Mouse (Mus musculus): ENCODE results near the gene Rps17.

The Rps17 gene

GRCm38 (mm10) chr7:81331851-81332250 is 13.2 kb downstream of the Rps17 start:
- DNase-seq (ENCODE audit: low spot score in 2 of 2): no peak

GRCm38 (mm10) chr7:81330767-81331166 is 14.3 kb downstream of the Rps17 start:
- no peak for DNase-seq (ENCODE audit: low spot score in 2 of 2)

- no peak for DNase-seq (ENCODE audit: low spot score in 2 of 2)
These were observed 17.4 kb downstream of the Rps17 start for GRCm38 (mm10) chr7:81327661-81328060.

DNA sequence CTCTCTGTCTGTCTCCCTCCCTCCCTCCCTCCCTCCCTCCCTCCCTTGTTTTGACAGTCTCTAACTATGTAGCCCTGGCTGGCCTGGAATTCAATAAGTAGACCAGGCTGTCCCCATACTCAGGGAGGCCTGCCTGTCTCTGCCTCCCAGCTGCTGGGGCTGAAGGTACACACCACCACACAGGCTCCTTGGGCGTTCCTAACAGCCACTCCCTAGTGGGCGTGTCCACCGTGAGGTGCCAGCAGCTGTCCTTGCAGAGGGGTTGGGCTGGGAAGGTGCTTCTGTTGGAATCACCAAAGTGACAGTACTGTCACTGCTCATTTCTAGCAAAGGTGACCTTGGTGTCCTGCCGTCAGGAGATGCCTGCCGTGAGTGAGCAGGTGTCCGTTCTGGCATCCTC is 18.2 kb downstream of the Rps17 start:
- no peak for DNase-seq (ENCODE audit: low spot score in 2 of 2)

DNA sequence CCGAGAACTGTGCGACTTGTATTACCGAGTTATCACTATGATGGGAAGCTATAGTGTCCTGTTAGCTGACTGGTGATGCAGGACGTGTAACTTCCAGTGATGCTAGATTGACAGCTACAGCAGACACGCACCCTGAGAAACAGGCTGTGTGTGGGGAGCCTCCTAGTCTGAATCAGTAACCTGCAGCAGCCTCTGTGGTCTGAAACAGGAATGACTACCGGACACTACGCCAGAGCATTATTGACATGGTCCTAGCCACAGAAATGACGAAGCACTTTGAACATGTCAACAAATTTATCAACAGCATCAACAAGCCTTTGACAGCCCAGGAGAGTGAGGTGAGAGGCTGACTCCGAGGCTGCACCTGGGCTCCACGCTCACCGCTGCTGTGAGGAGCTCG is 19.0 kb downstream of the Rps17 start:
- DNase-seq (ENCODE audit: low spot score in 2 of 2): no peak

GRCm38 (mm10) chr7:81321776-81322175 is 23.3 kb downstream of the Rps17 start:
- DNase-seq (ENCODE audit: low spot score in 2 of 2): no peak

DNA sequence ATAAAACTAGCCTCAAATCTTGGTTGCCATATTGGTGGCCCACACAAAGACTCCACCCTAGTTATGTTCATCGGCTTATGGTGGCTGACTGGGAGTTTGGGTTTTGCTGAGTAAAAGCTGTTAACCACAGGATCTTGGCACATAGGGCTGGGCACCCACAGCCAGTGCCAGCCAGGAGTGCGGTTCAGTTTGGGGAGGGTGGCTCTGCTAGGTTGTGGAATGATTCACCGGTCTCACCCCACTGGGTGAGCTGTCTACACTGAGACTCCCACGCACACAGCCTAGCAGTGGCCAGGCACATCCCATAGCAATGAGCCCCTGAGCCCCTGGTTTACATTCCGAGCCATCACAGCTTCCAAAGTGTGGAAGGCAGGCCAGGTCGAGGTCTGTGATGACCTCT is 25.3 kb downstream of the Rps17 start:
- DNase-seq (ENCODE audit: low spot score in 2 of 2): no peak

- no peak for DNase-seq (ENCODE audit: low spot score in 2 of 2)
These were observed 29.5 kb downstream of the Rps17 start for GRCm38 (mm10) chr7:81315583-81315982.

DNA sequence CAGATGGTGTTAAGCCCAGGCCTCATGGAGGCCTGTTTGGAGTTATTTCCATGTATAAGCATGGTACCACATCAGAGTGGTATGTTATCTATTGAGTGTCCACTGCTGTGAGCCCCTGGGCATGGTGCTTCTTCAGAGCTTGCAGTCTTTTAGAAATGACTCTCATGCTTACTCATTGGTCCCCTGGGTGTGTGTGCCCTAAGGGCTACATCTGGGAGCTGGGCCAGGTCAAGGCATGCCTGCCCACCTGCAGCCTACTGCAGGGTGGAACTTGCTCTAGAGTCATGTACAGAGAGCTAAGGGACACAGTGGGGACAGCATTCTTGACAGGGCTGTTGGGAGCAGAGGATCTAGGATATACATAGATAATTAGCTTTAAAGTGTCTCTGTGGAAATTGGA is 33.5 kb downstream of the Rps17 start:
- DNase-seq (ENCODE audit: low spot score in 2 of 2): no peak

DNA sequence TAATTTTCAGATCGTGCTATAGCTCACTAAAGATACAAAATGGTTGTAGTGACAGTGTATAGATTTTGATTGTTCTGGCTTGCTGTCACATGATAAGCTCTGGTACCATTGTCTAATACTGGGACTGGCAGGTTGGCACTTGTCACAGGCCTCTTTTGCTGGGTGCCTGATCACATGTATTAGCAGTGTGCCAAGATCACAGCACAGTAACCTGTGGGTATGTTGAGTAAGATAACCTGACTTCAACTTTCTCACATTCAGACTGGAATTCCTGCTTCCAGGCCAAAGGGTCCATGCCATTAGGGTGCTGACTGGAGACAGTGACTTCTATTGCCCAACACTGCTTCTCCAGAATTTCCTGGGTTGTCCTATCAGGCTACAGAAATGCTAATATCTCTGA is 33.9 kb downstream of the Rps17 start:
- DNase-seq (ENCODE audit: low spot score in 2 of 2): no peak

DNA sequence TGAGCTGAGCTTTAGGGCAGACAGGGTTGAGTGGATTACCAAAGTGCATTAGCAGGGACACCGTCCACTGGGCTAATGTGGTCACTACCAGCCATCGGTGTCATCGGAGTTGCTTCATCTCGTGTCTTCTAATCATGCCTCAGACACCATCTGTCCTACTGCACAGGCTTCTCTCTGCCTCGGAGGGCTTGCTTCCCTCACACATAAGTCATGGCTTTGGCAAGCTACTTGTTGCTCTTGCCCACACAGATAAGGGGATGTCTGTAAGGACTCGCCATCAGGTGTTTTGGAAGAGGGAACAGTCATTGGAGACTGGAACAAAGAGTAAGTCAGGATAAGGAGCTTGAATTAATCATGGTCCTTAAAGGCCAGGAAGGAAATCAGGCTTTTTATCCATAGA is 35.8 kb downstream of the Rps17 start:
- DNase-seq (ENCODE audit: low spot score in 2 of 2): no peak

GRCm38 (mm10) chr7:81307735-81308134 is 37.3 kb downstream of the Rps17 start:
- DNase-seq (ENCODE audit: low spot score in 2 of 2): no peak

GRCm38 (mm10) chr7:81304675-81305074 is 40.4 kb downstream of the Rps17 start:
- no peak for DNase-seq (ENCODE audit: low spot score in 2 of 2)

- DNase-seq (ENCODE audit: low spot score in 2 of 2): no peak
These were observed 41.0 kb downstream of the Rps17 start for GRCm38 (mm10) chr7:81304100-81304499.

GRCm38 (mm10) chr7:81303682-81304081 is 41.4 kb downstream of the Rps17 start:
- DNase-seq (ENCODE audit: low spot score in 2 of 2): no peak

GRCm38 (mm10) chr7:81301323-81301722 is 43.7 kb downstream of the Rps17 start:
- DNase-seq (ENCODE audit: low spot score in 2 of 2): no peak

DNA sequence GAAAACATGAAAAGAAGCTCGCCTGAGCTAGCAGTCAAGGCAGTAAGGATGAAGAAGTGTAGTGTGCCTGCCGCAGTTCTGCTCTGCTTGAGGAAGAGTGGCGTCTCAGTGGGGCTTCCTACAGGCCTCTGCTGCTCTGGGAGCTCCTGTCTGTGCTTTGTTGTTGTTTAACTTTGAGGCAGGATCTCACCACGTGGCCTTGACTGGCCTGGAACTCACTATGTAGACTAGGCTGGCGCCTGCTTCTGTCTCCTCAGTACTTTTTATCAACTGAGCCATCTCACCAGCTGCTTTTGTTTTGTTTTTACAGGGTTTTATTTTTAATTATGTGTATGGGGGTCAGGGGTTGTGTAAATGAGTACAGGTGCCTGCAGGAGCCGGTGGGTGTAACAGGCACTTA is 46.8 kb downstream of the Rps17 start:
- DNase-seq (ENCODE audit: low spot score in 2 of 2): no peak

DNA sequence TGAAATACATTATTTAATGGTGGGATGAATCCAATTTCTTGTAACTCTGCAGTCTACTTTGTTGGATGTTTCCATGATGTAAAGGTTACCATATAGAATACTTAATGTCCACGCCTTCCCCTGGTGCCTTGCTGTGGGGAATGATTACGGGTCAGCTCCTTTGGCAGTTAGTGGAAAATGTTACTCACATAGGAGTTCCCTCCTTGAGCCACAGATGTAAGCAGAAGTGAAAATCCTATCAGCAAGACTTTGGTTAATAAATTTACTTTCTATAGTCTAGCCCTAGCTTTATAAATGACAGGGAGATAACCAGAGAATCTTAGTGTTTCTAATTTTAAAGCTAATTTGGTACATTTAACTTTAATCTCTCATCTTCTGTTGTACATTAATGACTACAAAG is 49.9 kb downstream of the Rps17 start:
- DNase-seq (ENCODE audit: low spot score in 2 of 2): no peak
